Mouse (Mus musculus): Measurements from ENCODE around the gene Prr36. TPM values are rescaled to one million over a fixed set of nuclear protein-coding genes. Genes with fewer than 3 reads are reported as not detected.

Prr36 gene
- polyA plus RNA-seq, 1 experiment from 2014 or later = 37.5 TPM

Other genes with a start within 250 kb of the Prr36 start
- not detected in 2 replicates for gene Cd209f, start 111.6 kb downstream of the Prr36 start, polyA plus RNA-seq (2015; fragmentation: Nextera tagmentation; extraction: Ambion mirVana)
- not detected in 2 replicates for gene Cd209g, start 83.4 kb downstream of the Prr36 start, polyA plus RNA-seq (2015; fragmentation: Nextera tagmentation; extraction: Ambion mirVana)
- 90.0 and 107 TPM in 2 replicates for gene Evi5l, start 50.9 kb downstream of the Prr36 start, polyA plus RNA-seq (2015; fragmentation: Nextera tagmentation; extraction: Ambion mirVana)
- gene Lrrc8e, start 9.4 kb upstream of the Prr36 start, polyA plus RNA-seq (2015; fragmentation: Nextera tagmentation; extraction: Ambion mirVana) = 0.57 TPM in 1 of 2 replicates, not detected in the other
- 26.9 and 30.6 TPM in 2 replicates for gene Map2k7, start 21.3 kb upstream of the Prr36 start, polyA plus RNA-seq (2015; fragmentation: Nextera tagmentation; extraction: Ambion mirVana)
- 1.1 and 1.3 TPM in 2 replicates for gene Gm49320, start 21.4 kb upstream of the Prr36 start, polyA plus RNA-seq (2015; fragmentation: Nextera tagmentation; extraction: Ambion mirVana)
- 3.2 and 3.4 TPM in 2 replicates for gene Tgfbr3l, start 30.8 kb upstream of the Prr36 start, polyA plus RNA-seq (2015; fragmentation: Nextera tagmentation; extraction: Ambion mirVana)
- gene Snapc2, start 35.6 kb upstream of the Prr36 start, polyA plus RNA-seq (2015; fragmentation: Nextera tagmentation; extraction: Ambion mirVana) = 63.6 and 69.3 TPM in 2 replicates
- gene Ctxn1, start 41.8 kb upstream of the Prr36 start, polyA plus RNA-seq (2015; fragmentation: Nextera tagmentation; extraction: Ambion mirVana) = 229 and 269 TPM in 2 replicates
- 44.2 and 48.5 TPM in 2 replicates for gene Timm44, start 58.5 kb upstream of the Prr36 start, polyA plus RNA-seq (2015; fragmentation: Nextera tagmentation; extraction: Ambion mirVana)
- gene Ccl25, start 107.8 kb upstream of the Prr36 start, polyA plus RNA-seq (2015; fragmentation: Nextera tagmentation; extraction: Ambion mirVana) = 19.7 and 113 TPM in 2 replicates
- 92.5 and 112 TPM in 2 replicates for gene Elavl1, start 108.0 kb upstream of the Prr36 start, polyA plus RNA-seq (2015; fragmentation: Nextera tagmentation; extraction: Ambion mirVana)

Data from neural tube, embryonic 15.5 days (tissue).